Mouse (Mus musculus) gonadal fat pad, adult 2 months (tissue): ENCODE results near the gene Olfr1286. TPM values are rescaled to one million over a fixed set of nuclear protein-coding genes. Genes with fewer than 3 reads are reported as not detected.

Experiments
- DNase-seq: peaks from one replicate; pipeline ENCODE4 v3.0.0-alpha.2; 2012; ENCODE audit warnings: low read depth
- polyA plus RNA-seq: library from polyadenylated mRNA; depleted of rRNA; stranded (reverse); fragments of >200 nt; gene quantifications from 2 replicates; pipeline ENCODE4 v1.2.3, GENCODE M21; 2012; rRNA removed

The Olfr1286 gene
- not detected in 2 replicates for polyA plus RNA-seq

GRCm38 (mm10) chr2:111422931-111423330 is at the start of gene Olfr1286:
Gene Olfr1286 (minus strand): TSS chr2:111423115.
- no peak for DNase-seq

DNA sequence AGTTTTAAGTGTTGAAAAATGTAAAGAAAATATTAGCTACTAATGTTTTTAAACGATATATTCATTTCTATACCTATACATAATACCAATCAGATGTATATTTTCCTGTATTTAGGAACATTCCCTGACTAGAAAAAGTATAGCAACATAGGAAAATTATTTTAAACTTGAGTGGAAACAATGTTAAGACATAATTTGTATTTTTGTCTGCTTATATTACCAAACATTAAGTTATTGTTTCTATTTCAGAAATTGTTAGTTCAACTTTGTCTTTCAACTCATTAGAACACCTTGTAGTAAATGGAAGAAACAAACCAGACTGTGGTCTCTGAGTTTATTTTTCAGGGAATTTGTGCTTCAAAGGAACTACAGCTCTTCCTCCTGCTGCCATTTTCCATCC is 25.9 kb upstream of the Olfr1286 start, which contains the start of gene Olfr1287:
Gene Olfr1287, plus strand, starts transcription at position 301 of the 400 bp plus-strand sequence.
- no peak for DNase-seq

DNA sequence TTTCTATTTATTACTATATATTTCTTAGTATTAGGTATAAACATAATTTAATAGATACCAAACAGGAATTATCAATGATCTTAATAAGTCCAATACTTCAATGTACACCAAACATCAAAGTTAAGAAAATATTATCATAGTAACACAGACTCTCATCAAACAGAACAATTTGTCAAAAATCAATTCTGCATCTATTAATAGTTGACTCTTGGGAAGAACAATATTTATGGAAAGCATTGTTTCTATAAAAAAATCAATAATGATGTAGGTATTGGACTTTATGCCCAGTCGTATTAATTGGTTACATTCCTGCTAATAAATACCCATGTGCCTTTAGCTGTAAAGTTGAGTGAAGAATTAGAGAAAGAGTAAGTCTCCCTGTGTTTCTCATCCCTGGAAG is 47.7 kb downstream of the Olfr1286 start, which contains the start of gene Olfr1284:
Gene Olfr1284, plus strand, starts transcription at position 301 of the 400 bp plus-strand sequence.
- DNase-seq, result no peak

Other genes starting within 250 kb of the Olfr1286 start
- 0.14 TPM in 1 of 2 replicates, not detected in the other for gene 4930430A15Rik, start 193.5 kb downstream of the Olfr1286 start, polyA plus RNA-seq
- not detected in 2 replicates for gene Olfr1275, start 187.8 kb downstream of the Olfr1286 start, polyA plus RNA-seq
- not detected in 2 replicates for gene Olfr1276, start 168.6 kb downstream of the Olfr1286 start, polyA plus RNA-seq
- not detected in 2 replicates for gene Olfr1277, start 149.0 kb downstream of the Olfr1286 start, polyA plus RNA-seq
- gene Olfr1278, start 133.0 kb downstream of the Olfr1286 start, polyA plus RNA-seq, result not detected in 2 replicates
- not detected in 2 replicates for gene Olfr1279, start 122.5 kb downstream of the Olfr1286 start, polyA plus RNA-seq
- not detected in 2 replicates for gene Olfr1280, start 109.1 kb downstream of the Olfr1286 start, polyA plus RNA-seq
- not detected in 2 replicates for gene Olfr1281, start 96.6 kb downstream of the Olfr1286 start, polyA plus RNA-seq
- gene Olfr1282, start 87.0 kb downstream of the Olfr1286 start, polyA plus RNA-seq, result not detected in 2 replicates
- not detected in 2 replicates for gene Olfr1283, start 56.3 kb downstream of the Olfr1286 start, polyA plus RNA-seq
- not detected in 2 replicates for gene Olfr1284, start 47.6 kb downstream of the Olfr1286 start, polyA plus RNA-seq
- gene Olfr1287, start 26.0 kb upstream of the Olfr1286 start, polyA plus RNA-seq, result not detected in 2 replicates
- gene Olfr1288, start 51.0 kb upstream of the Olfr1286 start, polyA plus RNA-seq, result not detected in 2 replicates
- not detected in 2 replicates for gene Olfr1289, start 57.7 kb upstream of the Olfr1286 start, polyA plus RNA-seq
- gene Olfr1290, start 70.7 kb upstream of the Olfr1286 start, polyA plus RNA-seq, result not detected in 2 replicates
- not detected in 2 replicates for gene Olfr1291-ps1, start 74.1 kb upstream of the Olfr1286 start, polyA plus RNA-seq
- not detected in 2 replicates for gene Olfr1293-ps, start 102.1 kb upstream of the Olfr1286 start, polyA plus RNA-seq
- not detected in 2 replicates for gene Olfr1294, start 117.2 kb upstream of the Olfr1286 start, polyA plus RNA-seq
- not detected in 2 replicates for gene Olfr1295, start 146.6 kb upstream of the Olfr1286 start, polyA plus RNA-seq
- not detected in 2 replicates for gene Olfr1297, start 203.4 kb upstream of the Olfr1286 start, polyA plus RNA-seq
- gene Olfr1298, start 226.1 kb upstream of the Olfr1286 start, polyA plus RNA-seq, result not detected in 2 replicates
- not detected in 2 replicates for gene Olfr1299, start 238.3 kb upstream of the Olfr1286 start, polyA plus RNA-seq